Mouse (Mus musculus) regulatory T cell (primary cell): ENCODE results near the gene Lrrc47.

Experiments
- in situ Hi-C: fragments of 300-600 bp; cut with MboI, MseI; formaldehyde crosslinking; loops from one replicate; pipeline ENCODE4 v1.15.1; 2025; ENCODE audit warnings: high pct_unique_total_duplicates

Gene Lrrc47

GRCm38 (mm10) chr4:154023754-154024601, 12.4 kb downstream of the Lrrc47 start:
- in situ Hi-C loops, result no loop called here

DNA sequence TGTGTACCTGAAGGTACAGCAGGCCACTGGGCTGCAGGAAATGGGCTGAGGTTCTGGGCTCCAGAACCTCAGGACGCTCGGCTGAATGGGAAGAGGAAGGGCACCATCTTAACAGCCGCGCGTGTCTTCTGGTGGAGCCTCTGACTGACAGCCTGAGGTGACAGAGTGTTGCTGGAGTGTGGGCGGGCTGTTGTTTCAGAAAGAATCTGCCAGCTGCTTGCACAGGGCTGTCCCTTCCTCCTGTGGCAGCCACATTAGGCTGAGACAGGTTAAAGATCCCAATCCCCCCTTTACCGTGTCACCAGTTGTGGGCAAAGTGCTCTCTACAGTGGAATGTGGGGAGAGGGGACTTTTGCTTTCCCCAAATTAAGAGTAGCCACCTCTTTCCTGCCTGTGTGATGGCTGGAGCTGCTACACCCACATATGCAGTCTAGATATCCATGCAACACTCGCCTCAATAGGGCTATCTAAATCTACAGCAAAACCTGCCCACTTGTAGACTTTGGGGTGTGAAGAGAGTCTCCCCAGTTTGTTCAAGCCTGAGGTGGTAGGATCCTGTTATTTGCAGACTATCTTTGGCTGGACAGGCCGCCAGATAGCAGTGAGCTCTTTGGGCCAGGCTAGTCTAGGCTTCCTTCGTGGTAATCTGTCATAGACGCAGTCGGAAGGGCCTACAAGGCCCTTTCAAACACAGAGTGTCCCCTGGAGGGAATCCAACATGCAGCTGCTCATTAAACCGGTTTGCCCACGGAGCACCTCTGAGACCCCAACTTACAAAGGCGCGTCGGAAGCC, 13.4 kb downstream of the Lrrc47 start:
- in situ Hi-C loops, result no loop called here

DNA sequence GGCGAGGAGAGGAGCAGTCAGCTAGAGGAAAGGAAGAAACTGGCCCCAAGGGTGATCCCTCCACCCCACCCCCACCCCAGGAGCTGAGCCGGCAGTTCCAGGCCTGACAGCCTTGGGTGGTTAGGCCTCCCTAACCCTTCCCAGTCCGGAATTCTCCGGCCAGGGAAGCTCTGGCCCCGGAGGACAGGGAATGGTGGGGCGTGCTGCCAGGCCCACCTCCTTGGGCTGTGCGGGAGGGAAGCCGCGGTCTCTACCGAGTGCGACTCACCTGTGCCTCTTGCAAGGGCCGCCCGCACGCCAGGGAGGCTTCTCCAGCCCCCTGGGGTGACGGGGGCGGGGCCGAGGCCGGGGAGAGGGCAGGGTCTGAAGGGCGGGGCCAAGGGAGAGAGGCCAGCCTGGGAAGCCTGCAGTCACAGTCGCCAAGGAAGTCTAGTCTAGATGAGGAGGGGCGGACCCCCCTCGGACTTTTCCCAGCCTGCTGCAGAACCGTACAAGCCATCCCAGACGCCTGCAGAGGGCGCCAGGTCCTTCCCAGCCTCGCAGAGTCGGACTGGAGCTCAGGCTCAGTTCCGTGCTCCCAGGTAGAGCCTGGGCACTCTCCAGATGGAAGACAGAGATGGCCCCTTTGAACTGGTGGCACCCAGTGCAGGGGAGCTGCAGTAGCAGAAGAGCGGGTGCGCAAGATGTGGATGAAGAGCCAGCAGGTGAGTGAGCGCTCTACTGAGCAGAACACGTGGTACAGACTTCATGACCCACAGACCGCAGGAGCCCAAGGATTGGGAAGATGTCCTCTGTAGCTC, 14.3 kb downstream of the Lrrc47 start, which contains the start of gene Smim1:
Smim1 (minus strand) TSS at position 590 of the 800 bp plus-strand sequence.
- in situ Hi-C loops, result no loop called here

GRCm38 (mm10) chr4:154026441-154026761, 14.9 kb downstream of the Lrrc47 start:
- in situ Hi-C loops, result no loop called here

GRCm38 (mm10) chr4:154028066-154028465, 16.5 kb downstream of the Lrrc47 start:
- in situ Hi-C loops, result no loop called here

DNA sequence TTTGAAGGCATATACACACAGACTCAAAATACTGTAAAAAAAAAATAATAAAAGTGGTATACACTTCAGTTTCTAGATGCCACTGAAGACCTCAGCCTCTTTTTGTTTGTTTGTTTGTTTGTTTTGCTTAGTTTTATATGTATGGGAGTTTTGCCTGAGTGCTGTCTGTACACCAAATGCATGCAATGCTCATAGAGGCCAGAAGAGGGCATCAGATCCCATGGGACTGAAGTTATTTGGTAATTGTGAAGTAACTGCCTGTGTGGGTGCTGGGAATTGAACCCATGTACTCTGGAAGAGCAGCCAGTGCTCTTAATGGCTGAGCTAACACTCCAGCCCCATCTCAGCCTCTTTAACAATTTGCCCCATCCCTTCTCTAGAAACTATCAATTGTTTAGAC, 17.1 kb downstream of the Lrrc47 start:
- in situ Hi-C loops, result no loop called here

DNA sequence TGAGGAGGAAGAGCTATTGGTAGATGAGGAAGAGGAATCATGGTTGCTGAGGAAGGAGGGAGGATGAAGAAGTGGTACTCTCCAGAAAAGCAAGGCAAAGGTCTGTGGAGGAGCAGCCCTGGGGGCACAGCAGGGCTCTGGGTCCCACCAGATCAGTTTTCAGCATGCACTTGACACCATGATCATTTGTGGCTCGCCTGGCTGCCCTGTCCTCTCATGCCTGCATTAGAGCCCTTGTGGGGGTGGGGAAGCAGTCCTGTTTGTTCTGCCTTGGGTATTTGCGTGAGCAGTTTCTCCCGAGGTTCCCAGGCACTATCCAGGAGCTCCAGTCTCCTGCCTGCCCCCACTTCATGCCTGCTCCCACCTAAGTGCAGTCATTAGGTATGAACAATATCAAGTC, 25.6 kb downstream of the Lrrc47 start:
- in situ Hi-C loops, result no loop called here

DNA sequence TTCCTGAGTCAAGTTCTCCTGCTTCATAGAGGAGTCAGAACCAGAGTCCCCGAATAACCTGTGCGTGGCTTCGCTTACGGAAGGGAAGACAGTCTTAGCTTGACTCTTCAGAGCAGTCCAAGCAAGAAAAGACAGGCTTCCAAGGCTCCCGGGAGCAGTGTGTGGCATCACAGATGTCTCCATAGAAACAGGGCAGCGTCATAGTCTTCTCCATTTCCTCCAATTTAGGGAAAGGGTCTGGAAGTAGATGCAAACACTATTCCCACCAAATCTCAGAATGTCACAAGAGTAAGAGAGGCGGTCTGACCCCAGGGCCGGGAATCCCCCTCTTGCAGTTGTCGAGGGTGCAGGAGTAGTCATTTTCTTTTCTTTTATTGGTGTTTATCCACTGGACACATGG, 31.0 kb downstream of the Lrrc47 start, which contains the start of gene Ccdc27:
Ccdc27 (minus strand) TSS at position 101 of the 400 bp plus-strand sequence.
- in situ Hi-C loops, result no loop called here

DNA sequence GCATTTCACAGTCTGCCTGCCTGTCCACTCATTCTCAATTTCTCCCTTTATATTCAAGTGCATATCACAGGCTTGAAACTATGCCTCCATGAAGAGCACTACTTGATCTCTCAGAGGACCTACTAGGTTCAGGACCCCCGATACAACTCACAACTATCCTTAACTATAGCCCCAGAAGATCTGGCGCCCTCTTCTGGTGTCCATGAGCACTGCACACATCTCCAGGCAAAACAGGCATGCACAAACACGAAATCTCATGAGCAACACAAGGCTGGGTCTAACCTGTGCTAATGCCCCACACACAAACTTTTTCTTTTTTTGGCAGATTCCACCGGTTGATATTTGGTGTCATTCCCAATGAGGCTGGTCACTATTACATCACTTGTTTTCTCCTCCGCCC, 34.3 kb downstream of the Lrrc47 start:
- in situ Hi-C loops, result no loop called here

DNA sequence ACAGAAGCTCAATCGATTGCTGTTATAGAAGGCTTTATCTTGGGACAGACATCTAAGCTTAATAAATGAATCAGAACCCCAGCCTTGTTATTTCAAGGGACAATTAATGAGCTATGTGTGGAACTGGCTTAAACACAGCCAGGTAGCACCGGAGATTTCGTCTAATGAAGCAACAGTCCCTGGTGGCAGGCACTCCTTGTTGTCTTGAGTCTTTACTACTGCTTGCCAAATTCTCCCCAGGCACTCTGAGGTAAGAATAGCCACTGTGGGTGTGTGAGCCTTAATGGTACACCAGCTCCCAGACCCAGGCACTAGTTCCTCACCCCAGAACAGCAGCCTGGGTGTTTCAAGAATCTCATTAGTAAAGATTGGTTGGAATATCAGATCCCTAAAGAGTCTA, 39.9 kb downstream of the Lrrc47 start:
- in situ Hi-C loops, result no loop called here

- in situ Hi-C loops, result no loop called here
These were observed 41.5 kb downstream of the Lrrc47 start for GRCm38 (mm10) chr4:154053065-154053464.

DNA sequence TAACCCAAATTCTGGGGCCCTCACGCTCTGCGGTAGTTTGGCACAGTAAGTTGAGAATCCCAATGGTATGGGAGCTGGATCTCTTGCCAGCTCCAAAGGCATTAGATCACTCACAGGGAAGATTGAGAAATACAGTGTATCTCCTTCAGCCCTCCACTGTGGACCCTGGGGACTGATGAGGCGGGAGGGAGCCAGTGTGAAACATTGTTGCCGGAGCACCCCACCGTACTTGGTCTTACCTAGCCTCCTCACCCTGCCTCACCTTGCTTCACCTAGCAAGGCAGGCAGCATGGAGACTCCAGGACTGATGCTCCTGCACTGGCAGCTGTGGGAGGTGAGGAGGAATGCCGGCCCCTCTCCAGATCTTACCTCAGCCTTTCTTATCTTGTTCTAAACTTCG, 44.0 kb downstream of the Lrrc47 start:
- in situ Hi-C loops, result no loop called here

DNA sequence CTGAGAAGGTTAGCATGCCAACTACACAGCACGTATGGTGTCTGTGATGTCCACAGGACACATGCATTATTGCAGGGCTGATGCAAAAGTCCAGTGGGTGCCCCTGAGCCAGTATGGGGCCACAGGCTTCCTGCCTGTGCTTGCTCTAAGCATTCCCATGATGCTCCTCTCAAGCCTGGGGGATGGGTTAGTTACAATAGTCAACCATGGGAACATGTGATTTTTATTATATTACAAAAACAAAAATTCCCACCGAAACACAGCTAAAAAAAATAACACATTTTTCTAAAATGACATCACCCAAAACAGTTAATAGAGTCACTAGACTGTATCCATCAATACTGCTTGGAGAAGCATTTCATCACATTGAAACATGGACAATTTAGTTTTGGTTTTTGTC, 44.5 kb downstream of the Lrrc47 start:
- in situ Hi-C loops, result no loop called here

- in situ Hi-C loops, result no loop called here
These were observed 45.1 kb downstream of the Lrrc47 start for GRCm38 (mm10) chr4:154056661-154057060.

GRCm38 (mm10) chr4:154057696-154058095, 46.2 kb downstream of the Lrrc47 start:
- in situ Hi-C loops, result no loop called here

GRCm38 (mm10) chr4:154064827-154065773, 53.6 kb downstream of the Lrrc47 start:
- in situ Hi-C loops, result loop anchor here (5.0 kb wide), 1 partner anchor 32 kb away; no protein-coding TSS in a partner anchor

- in situ Hi-C loops, result no loop called here
These were observed 59.4 kb downstream of the Lrrc47 start for GRCm38 (mm10) chr4:154070896-154071295.
